Comparison of ENCODE assay signal across 16 mouse cellular contexts in genomic region chr10:66607141-66607540, GRCm38 (mm10).
"Had no signal": no experiment of that assay in that cellular context is flagged by ENCODE, and none has a peak within 500 bp of the region (broad histone marks: within the 10 kb centered on the region; RNA-seq: fewer than 3 reads in every experiment).

No protein-coding gene starts in this region.

- ATAC-seq: hindbrain, postnatal 0 days; intestine, embryonic 16.5 days; liver, postnatal 0 days had no signal

- DNase-seq: gastrocnemius, postnatal 14 days; gastrocnemius, postnatal 36 days; heart, adult 18-20 months; heart, postnatal 14 days; heart, postnatal 36 days; kidney, adult 11 months; kidney, adult 2 months; kidney, adult 9 months; kidney, postnatal 10 days; kidney, postnatal 25 days; kidney, postnatal 4 days; liver; liver, embryonic 13.5 days; liver, postnatal 0 days had no signal
